In genomic region chr19:53726755-53727154, GRCm38 (mm10) we compare ENCODE assay signal across 16 mouse cellular contexts. TPM values are rescaled to one million over a fixed set of nuclear protein-coding genes. Genes with fewer than 3 reads are reported as not detected.
DNase-seq lines count a peak whose midpoint lies in the region; ATAC-seq lines count a peak whose summit lies in the region.
"Had no signal": no experiment of that assay in that cellular context is flagged by ENCODE, and none has a peak within 500 bp of the region (broad histone marks: within the 10 kb centered on the region; RNA-seq: fewer than 3 reads in every experiment).

No protein-coding gene starts in this region.

- WGBS in kidney, embryonic 15.5 days, result 69% methylated on average over 11 of the region's 11 CpGs
- WGBS in heart, embryonic 15.5 days, result 70% methylated on average over 11 of the region's 11 CpGs

- H3K27me3 ChIP-seq in kidney, embryonic 15.5 days, result no peaks in the 10 kb centered on the region
- no peaks in the 10 kb centered on the region for H3K27me3 ChIP-seq in heart, embryonic 15.5 days
- H3K27me3 ChIP-seq: liver, embryonic 15.5 days had no signal

- DNase-seq in heart, adult 11 months, result peak; percentile 92
- DNase-seq in heart, postnatal 4 days, result no peak
- no peak for DNase-seq in kidney, postnatal 25 days
- peak; percentile 65 for DNase-seq in skeletal muscle tissue, adult 2 months (ENCODE audit: low read depth, low spot score)
- DNase-seq in urinary bladder, postnatal 4 days (ENCODE audit: low spot score in 2 of 2), result no peak
- DNase-seq: adrenal gland, postnatal 36 days; B cell, adult 2 months; cerebellum, adult 2 months; forebrain, postnatal 0 days; right cerebral cortex, adult 18-20 months; spleen, adult 18-20 months; thymus, adult 2 months had no signal

- peak overlapping the region; percentile 53 for H3K4me2 ChIP-seq in kidney, embryonic 15.5 days
- no peak overlapping the region for H3K4me2 ChIP-seq in heart, embryonic 15.5 days
- H3K4me2 ChIP-seq: liver, embryonic 15.5 days had no signal

- no peak overlapping the region for H3K27ac ChIP-seq in kidney, embryonic 15.5 days
- H3K27ac ChIP-seq in heart, embryonic 15.5 days, result peak overlapping the region; percentile 56
- H3K27ac ChIP-seq: liver, embryonic 15.5 days had no signal

- peaks cover 28% of the 10 kb centered on the region for H3K4me1 ChIP-seq in kidney, embryonic 15.5 days
- H3K4me1 ChIP-seq in heart, embryonic 15.5 days (replicated peaks), result peaks cover 75% of the 10 kb centered on the region

- H3K9ac ChIP-seq in kidney, embryonic 15.5 days, result no peak overlapping the region
- no peak overlapping the region for H3K9ac ChIP-seq in heart, embryonic 15.5 days
- H3K9ac ChIP-seq: forebrain, postnatal 0 days; liver, embryonic 15.5 days had no signal

- no peak for ATAC-seq in kidney, embryonic 15.5 days (replicated peaks; ENCODE audit: low FRiP score)
- ATAC-seq in heart, embryonic 15.5 days (replicated peaks; ENCODE audit: insufficient number of reproducible peaks, insufficient read depth, low FRiP score, low read depth), result no peak
- ATAC-seq: forebrain, postnatal 0 days had no signal

- no peaks in the 10 kb centered on the region for H3K36me3 ChIP-seq in kidney, embryonic 15.5 days
- H3K36me3 ChIP-seq in heart, embryonic 15.5 days, result no peaks in the 10 kb centered on the region
- H3K36me3 ChIP-seq: liver, embryonic 15.5 days had no signal

- H3K4me3 ChIP-seq in kidney, embryonic 15.5 days (replicated peaks), result no peak overlapping the region
- no peak overlapping the region for H3K4me3 ChIP-seq in heart, embryonic 15.5 days
- H3K4me3 ChIP-seq: liver, embryonic 15.5 days; megakaryocyte, embryonic 14.5 days had no signal

- H3K9me3 ChIP-seq in kidney, embryonic 15.5 days (replicated peaks), result no peaks in the 10 kb centered on the region
- H3K9me3 ChIP-seq in heart, embryonic 15.5 days (replicated peaks), result no peaks in the 10 kb centered on the region
- H3K9me3 ChIP-seq: liver, embryonic 15.5 days had no signal

RNA-seq across cellular contexts. Expression of gene Rbm20, which starts 49.6 kb away (rescaled TPM):
- 100 to 1,000 TPM; 265 to 287 TPM for total RNA-seq in heart, postnatal 4 days (2021)
- 2.9 and 3.0 TPM in 2 replicates for polyA plus RNA-seq in kidney, embryonic 15.5 days (2015; fragmentation: Nextera tagmentation; extraction: Ambion mirVana)
- 39.9 and 44.4 TPM in 2 replicates for polyA plus RNA-seq in heart, embryonic 15.5 days (2015; fragmentation: Nextera tagmentation; extraction: Ambion mirVana)

Comparison
In these comparisons a context has a peak if more than half of its experiments do, and no peak if none do; other contexts are left out.
1. DNase-seq: peak in heart, adult 11 months (single experiment) and skeletal muscle tissue, adult 2 months (single experiment); none in heart, postnatal 4 days (single experiment), kidney, postnatal 25 days (0 of 2) and urinary bladder, postnatal 4 days (0 of 2).
2. RNA of gene Rbm20, which starts 49.6 kb away (polyA plus RNA-seq): 39.9 to 44.4 TPM in heart, embryonic 15.5 days; 2.9 to 3.0 TPM in kidney, embryonic 15.5 days; every median in the first group is over 10 times any median in the second.